Mouse (Mus musculus): Measurements from ENCODE around the gene Kif20b. TPM values are rescaled to one million over a fixed set of nuclear protein-coding genes. Genes with fewer than 3 reads are reported as not detected.

Kif20b gene
- polyA plus RNA-seq, 1 experiment from 2014 or later, result 41.6 TPM

DNA sequence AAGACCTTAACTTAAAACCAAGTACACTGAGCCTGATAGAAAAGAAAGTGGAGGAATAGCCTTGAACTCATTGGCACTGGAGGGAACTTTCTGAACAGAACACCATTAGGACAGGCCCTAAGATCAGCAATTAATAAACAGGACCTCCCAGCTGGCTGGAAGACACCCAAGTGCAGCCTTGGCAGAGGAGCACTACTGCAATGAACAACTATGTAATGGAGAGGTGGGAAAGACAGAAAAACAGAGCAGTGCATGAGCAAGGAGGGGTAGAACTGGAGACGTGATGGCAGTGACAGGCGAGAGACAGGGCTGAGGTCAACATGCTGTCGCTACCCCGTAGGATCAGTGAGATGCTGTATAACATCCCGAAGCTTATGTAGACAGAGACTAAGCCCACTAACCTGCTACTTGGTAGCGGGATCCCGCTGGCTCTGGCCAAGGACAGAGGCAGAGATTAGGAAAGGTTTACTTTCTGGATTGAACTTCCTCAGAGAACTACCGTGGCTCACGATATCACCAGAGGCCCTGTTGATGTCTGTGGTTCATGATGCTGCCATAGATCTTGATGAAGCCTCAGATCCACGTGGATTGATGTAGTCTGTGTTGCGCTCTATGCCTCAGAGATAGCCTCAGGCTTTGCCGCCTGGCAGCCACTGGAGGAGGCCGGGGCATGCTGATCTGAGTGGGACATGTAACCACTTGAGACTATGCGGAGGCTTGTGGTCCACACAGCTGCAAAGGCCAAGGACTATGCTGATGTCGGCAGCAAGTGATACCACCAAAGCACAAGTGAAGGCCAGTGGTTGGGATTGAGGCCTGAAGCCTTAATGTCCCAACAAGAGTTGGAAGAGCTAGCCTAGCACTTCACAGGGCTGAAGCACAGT is 24.8 kb upstream of the Kif20b start:
- Histone ChIP-seq H3K36me3 (no peaks in the 10 kb centered on the region), H3K4me3 (no peak overlapping the region), H3K9me3 (no peaks in the 10 kb centered on the region), H3K27me3 (ENCODE audit: insufficient read depth, poor library complexity, severe bottlenecking) (no peaks in the 10 kb centered on the region), H3K27ac (no peak overlapping the region), H3K4me1 (replicated peaks) (no peaks in the 10 kb centered on the region)
- no peak for DNase-seq (ENCODE audit: low spot score)
- WGBS, result 93% methylated on average over 15 of the region's 15 CpGs

DNA sequence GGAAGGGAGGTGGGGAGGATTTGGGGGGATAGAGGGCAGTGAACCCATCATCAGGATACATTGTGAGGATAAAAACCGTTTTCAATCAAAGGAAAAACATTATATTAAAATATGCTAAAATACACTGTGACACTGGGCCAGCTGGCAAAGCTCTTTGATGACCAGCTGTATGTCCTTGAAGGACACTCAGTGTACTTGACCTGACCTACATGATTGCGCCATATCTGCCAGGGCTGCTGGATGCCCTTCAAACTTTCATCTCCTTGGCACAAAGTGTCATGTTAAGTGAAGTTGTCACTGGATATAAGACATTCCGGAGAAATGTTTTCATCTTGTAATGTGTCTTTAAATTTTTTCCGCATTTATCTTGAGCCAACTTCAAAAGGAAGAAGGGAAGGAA is 23.2 kb upstream of the Kif20b start:
- Histone ChIP-seq H3K27me3 (ENCODE audit: insufficient read depth, poor library complexity, severe bottlenecking) (no peaks in the 10 kb centered on the region), H3K4me3 (no peak overlapping the region), H3K4me1 (replicated peaks) (no peaks in the 10 kb centered on the region), H3K9me3 (no peaks in the 10 kb centered on the region), H3K27ac (no peak overlapping the region), H3K36me3 (no peaks in the 10 kb centered on the region)
- DNase-seq (ENCODE audit: low spot score), result no peak
- 91% methylated on average over 4 of the region's 4 CpGs for WGBS

DNA sequence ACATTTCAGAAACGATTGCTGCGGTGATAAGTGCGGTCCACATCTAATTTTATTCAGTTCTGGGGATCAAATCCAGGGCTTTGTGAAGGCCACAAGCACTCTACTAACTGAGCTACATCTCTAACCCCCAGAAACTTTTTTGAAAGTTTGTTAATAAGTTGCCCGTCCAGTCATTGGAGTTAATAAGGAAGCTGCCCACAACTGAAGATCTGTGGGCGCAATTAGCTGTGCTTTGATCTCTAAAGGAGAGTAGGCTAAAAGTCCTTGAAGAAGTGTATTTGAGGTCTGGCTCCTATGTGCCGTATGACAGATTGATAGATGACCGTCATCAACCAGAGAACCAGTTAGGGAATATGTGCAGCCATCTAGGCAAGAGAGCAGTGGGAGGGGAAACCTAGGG is 20.9 kb upstream of the Kif20b start:
- WGBS, result 91% methylated on average over 7 of the region's 7 CpGs
- Histone ChIP-seq H3K4me3 (no peak overlapping the region), H3K27me3 (ENCODE audit: insufficient read depth, poor library complexity, severe bottlenecking) (no peaks in the 10 kb centered on the region), H3K27ac (no peak overlapping the region), H3K9me3 (no peaks in the 10 kb centered on the region), H3K36me3 (no peaks in the 10 kb centered on the region), H3K4me1 (replicated peaks) (no peaks in the 10 kb centered on the region)
- no peak for DNase-seq (ENCODE audit: low spot score)

DNA sequence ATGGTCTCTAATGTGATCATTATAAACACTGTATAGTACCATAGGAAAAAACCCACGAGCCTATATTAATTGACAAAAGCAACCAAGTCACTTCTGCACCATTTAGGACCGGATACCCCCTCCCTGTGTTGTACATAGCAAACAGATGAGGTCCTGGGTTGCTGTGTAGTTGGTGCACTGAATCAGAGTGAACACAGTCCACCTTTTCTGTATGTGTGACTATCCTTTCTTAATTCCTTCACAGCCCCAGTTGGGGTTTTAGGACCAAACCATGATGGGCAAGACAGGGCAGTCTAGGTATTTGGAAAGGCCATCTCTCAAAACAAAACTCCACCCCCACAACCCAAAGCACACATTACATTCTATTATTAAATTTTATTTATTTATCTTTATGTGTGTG is 20.4 kb upstream of the Kif20b start:
- 84% methylated on average over 2 of the region's 2 CpGs for WGBS

DNA sequence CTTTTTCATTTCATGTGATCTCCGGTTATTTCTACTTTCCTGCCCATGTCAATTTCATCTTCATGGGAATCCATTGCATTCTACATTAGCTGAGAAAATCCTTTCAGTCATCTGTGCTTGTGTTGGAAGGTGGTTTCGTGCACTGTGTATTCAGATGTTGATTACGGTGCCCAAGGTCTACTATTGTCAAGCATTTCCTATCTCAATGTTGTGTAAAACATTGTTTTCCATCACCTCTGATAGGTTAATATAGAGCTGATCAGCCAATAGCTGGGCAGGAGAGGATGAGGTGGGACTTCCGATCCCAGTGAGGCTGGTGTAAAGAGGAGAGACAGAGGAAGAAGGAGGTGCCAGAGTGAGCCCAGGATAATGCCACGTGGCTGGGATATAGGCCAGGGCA is 18.1 kb upstream of the Kif20b start:
- WGBS, result 82% methylated on average over 5 of the region's 5 CpGs
- no peaks in the 10 kb centered on the region for H3K27me3 ChIP-seq (ENCODE audit: insufficient read depth, poor library complexity, severe bottlenecking)
- H3K36me3 ChIP-seq, result no peaks in the 10 kb centered on the region
- no peak overlapping the region for H3K27ac ChIP-seq
- no peaks in the 10 kb centered on the region for H3K9me3 ChIP-seq
- no peak overlapping the region for H3K4me3 ChIP-seq
- no peak for DNase-seq (ENCODE audit: low spot score)
- peaks cover 12% of the 10 kb centered on the region for H3K4me1 ChIP-seq (replicated peaks)

More for the DNA sequence above, 20.4 kb upstream of the Kif20b start:
- H3K4me1 ChIP-seq (replicated peaks), result no peaks in the 10 kb centered on the region
- H3K36me3 ChIP-seq, result no peaks in the 10 kb centered on the region
- DNase-seq (ENCODE audit: low spot score), result no peak
- H3K27me3 ChIP-seq (ENCODE audit: insufficient read depth, poor library complexity, severe bottlenecking), result no peaks in the 10 kb centered on the region
- H3K9me3 ChIP-seq, result no peaks in the 10 kb centered on the region
- no peak overlapping the region for H3K4me3 ChIP-seq
- H3K27ac ChIP-seq, result no peak overlapping the region

DNA sequence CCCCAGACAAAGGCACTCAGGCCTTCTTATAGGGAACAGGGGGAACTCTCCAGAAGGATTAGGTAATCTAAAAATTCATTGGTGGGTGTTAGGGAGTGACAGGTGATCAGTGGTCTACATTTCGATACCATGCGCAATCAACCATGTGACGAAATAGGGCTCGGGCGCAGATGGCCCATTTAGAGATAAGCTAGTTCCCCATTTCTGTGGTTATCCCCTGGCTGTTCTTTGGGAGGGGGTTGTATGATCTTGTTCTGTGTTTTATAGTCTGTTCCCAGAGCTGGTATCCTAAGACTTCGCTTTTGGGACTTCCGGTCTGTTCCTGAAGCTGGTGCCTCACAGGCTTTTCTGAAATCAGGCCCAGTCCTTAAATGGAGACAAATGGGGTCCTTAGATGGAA is 16.7 kb upstream of the Kif20b start:
- Histone ChIP-seq H3K4me1 (replicated peaks) (peaks cover 12% of the 10 kb centered on the region), H3K27me3 (ENCODE audit: insufficient read depth, poor library complexity, severe bottlenecking) (no peaks in the 10 kb centered on the region), H3K36me3 (no peaks in the 10 kb centered on the region), H3K27ac (no peak overlapping the region), H3K4me3 (no peak overlapping the region), H3K9me3 (no peaks in the 10 kb centered on the region)
- no peak for DNase-seq (ENCODE audit: low spot score)
- 94% methylated on average over 7 of the region's 7 CpGs for WGBS

DNA sequence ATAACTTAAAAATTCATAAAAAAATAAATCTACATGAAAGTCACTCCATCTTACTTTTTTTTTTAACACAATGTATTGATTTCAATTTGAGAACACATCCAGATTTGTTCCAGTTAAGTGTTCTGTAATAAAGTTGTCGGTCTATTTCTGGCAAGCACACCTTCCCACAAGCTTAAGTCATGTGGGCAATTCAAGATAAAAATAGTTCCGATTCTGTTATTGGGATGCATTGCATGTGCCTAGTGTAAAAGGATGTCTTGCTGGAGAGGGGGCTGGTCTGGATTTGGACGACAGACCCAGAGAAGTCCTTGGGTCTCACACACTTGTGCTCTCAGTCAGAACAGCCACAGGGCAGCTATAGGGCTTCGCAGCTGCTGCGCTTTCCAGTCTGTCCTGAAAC is 15.4 kb upstream of the Kif20b start:
- Histone ChIP-seq H3K36me3 (no peaks in the 10 kb centered on the region), H3K27me3 (ENCODE audit: insufficient read depth, poor library complexity, severe bottlenecking) (no peaks in the 10 kb centered on the region), H3K4me1 (replicated peaks) (peaks cover 12% of the 10 kb centered on the region), H3K9me3 (no peaks in the 10 kb centered on the region), H3K27ac (no peak overlapping the region), H3K4me3 (no peak overlapping the region)
- WGBS, result 85% methylated on average over 5 of the region's 5 CpGs
- no peak for DNase-seq (ENCODE audit: low spot score)

DNA sequence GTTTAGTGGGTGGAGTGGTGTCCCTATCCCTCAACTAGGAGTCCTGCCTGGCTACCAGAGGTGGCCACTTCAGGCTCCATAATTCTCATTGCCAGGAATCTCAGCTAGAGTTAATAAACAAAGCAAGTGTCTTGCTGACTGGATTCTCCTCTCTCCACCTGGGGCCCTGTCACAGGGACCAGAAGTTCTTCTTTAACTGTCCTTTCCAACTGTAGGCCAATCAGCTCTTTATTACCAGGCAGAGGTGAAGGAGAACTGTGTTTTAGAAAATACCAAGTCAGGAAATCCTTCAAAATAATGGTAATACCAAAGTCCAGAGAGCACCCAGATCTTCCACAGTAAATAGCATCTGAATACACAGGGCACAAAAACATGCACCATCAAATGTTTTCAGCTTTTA is 9.8 kb upstream of the Kif20b start:
- Histone ChIP-seq H3K4me3 (no peak overlapping the region), H3K27ac (no peak overlapping the region), H3K4me1 (replicated peaks) (peaks cover 12% of the 10 kb centered on the region)

DNA sequence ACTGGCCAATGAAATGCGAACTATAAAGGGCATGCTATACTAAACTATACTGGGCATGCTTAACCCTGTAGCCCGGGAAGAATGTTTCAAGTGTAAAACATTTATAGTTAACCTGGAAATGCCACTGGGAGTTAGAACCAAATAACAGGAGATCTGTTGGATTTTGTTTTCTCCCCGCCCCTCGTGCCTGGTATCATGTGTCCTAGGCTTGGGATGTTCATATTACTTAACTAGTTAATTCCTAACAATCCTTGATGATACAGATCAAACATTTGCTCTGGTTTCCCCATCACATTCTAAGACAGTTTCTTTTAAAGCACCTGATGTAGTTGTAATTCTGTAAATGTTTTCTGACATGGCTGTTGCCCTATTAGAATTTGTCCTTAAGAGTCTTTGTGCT is 2.1 kb upstream of the Kif20b start:
- H3K27ac ChIP-seq, result no peak overlapping the region
- DNase-seq (ENCODE audit: low spot score), result no peak
- H3K27me3 ChIP-seq (ENCODE audit: insufficient read depth, poor library complexity, severe bottlenecking), result no peaks in the 10 kb centered on the region
- H3K9me3 ChIP-seq, result no peaks in the 10 kb centered on the region
- WGBS, result 96% methylated on average over 4 of the region's 4 CpGs
- H3K4me1 ChIP-seq (replicated peaks), result peaks cover 3% of the 10 kb centered on the region; the same call in 1 of the 2 replicates
- peaks cover 10% of the 10 kb centered on the region for H3K36me3 ChIP-seq
- H3K4me3 ChIP-seq, result no peak overlapping the region

More for the DNA sequence above, 9.8 kb upstream of the Kif20b start:
- no peak for DNase-seq (ENCODE audit: low spot score)
- no peaks in the 10 kb centered on the region for H3K9me3 ChIP-seq
- H3K27me3 ChIP-seq (ENCODE audit: insufficient read depth, poor library complexity, severe bottlenecking), result no peaks in the 10 kb centered on the region
- H3K36me3 ChIP-seq, result no peaks in the 10 kb centered on the region

DNA sequence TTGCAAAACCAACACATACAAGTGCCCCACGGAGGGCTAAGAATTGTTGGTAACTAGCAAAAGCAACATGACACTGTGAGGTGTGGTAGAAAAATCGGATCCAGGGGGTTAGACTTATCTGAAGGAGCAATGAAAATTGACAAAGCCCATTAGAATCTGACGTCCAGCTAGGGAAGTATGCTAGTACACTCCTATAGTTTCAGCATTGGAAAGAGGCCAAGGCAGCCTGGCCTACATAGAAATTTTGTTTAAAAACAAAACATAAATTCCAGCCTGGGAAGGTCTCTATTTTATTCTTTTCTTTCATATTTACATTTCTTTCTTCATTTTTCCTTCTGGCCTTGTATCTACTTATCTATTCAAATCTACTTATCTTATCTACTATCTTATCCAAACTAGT is 1.6 kb upstream of the Kif20b start:
- Histone ChIP-seq H3K4me3 (no peak overlapping the region), H3K4me1 (replicated peaks) (peaks cover 3% of the 10 kb centered on the region; the same call in 1 of the 2 replicates), H3K27me3 (ENCODE audit: insufficient read depth, poor library complexity, severe bottlenecking) (no peaks in the 10 kb centered on the region), H3K27ac (no peak overlapping the region), H3K9me3 (no peaks in the 10 kb centered on the region), H3K36me3 (peaks cover 14% of the 10 kb centered on the region)
- WGBS, result 85% methylated on average over 3 of the region's 3 CpGs
- DNase-seq (ENCODE audit: low spot score), result no peak

DNA sequence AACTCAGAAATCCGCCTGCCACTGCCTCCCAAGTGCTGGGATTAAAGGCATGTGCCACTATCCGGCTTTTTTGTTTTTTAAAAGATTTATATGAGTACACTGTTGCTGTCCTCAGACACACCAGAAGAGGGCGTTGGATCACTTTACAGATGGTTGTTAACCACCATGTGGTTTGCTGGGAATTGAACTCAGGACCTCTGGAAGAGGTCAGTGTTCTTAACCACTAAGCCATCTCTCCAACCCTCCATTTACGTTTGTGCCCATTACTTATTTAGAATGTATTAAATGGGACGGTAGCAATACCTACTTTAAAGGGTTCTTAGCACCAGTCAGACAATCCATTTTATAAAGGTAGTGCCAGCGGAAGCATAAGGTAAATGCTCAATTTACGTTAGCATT is 909 bp upstream of the Kif20b start:
- peak; percentile 20 for DNase-seq (ENCODE audit: low spot score)
- no peaks in the 10 kb centered on the region for H3K27me3 ChIP-seq (ENCODE audit: insufficient read depth, poor library complexity, severe bottlenecking)
- peaks cover 22% of the 10 kb centered on the region for H3K36me3 ChIP-seq
- WGBS, result 20% methylated on average over 7 of the region's 7 CpGs
- no peaks in the 10 kb centered on the region for H3K9me3 ChIP-seq
- peak overlapping the region; percentile 91 for H3K4me3 ChIP-seq
- H3K4me1 ChIP-seq (replicated peaks), result peaks cover 3% of the 10 kb centered on the region; the same call in 1 of the 2 replicates
- no peak overlapping the region for H3K27ac ChIP-seq

DNA sequence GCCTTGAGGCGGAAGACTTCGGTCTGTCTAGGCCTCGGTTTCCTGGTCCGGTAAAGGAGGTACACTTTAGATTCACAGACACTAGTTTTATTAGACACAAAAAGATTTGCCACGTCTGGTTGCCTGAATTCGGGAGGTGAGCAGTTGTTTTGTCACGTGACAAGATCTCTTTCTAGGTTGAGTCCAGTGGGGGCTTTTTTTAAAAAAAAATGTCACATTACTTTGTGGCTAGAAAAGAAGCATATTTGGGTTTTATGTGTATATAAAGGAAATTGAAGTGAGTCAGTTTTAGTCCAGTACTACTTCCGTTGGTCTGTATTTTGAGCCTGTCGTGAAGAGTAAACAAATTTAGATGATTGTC is 422 bp downstream of the Kif20b start:
- DNase-seq (ENCODE audit: low spot score), result no peak
- H3K4me3 ChIP-seq, result peak overlapping the region; percentile 91

DNA sequence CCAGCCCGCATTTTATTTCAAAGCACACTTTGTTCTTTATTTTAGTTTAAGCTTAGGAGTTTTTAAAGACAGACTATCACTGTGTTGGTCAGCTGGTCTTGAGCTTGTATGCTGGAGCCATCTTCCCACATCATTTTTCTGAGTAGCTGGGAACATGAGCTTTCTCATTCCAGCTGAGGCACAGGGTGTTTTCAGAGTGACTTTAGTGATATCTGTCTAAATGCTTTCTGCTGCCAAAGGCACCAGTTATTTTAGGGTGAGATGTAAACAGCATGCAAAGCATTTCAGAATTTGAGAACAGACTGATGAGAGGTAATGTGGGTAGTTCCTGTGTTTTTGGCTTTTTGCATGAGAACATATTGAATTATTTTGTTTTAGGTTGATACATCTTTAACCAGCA is 25.0 kb downstream of the Kif20b start:
- no peak for DNase-seq (ENCODE audit: low spot score)
- WGBS, result 95% methylated on average over 1 of the region's 1 CpGs
- Histone ChIP-seq H3K27me3 (ENCODE audit: insufficient read depth, poor library complexity, severe bottlenecking) (no peaks in the 10 kb centered on the region), H3K4me3 (no peak overlapping the region), H3K4me1 (replicated peaks) (no peaks in the 10 kb centered on the region), H3K36me3 (peaks cover 95% of the 10 kb centered on the region), H3K9me3 (no peaks in the 10 kb centered on the region), H3K27ac (no peak overlapping the region)

More for the DNA sequence above, 422 bp downstream of the Kif20b start:
- Histone ChIP-seq H3K4me1 (replicated peaks) (peaks cover 3% of the 10 kb centered on the region; the same call in 1 of the 2 replicates), H3K27ac (peak overlapping the region; percentile 92), H3K36me3 (peaks cover 34% of the 10 kb centered on the region), H3K27me3 (ENCODE audit: insufficient read depth, poor library complexity, severe bottlenecking) (no peaks in the 10 kb centered on the region), H3K9me3 (no peaks in the 10 kb centered on the region)
- 1% methylated on average over 9 of the region's 9 CpGs for WGBS
